Mouse (Mus musculus) erythroblast, embryonic 14.5 days (primary cell): Measurements from ENCODE around the gene Pknox2.

Experiments
- GATA1 ChIP-seq: IDR thresholded peaks from 2 replicates; pipeline ENCODE4 v1.6.1; 2012; ENCODE audit warnings: low read length, inconsistent platforms, mixed read lengths
- TAL1 ChIP-seq: IDR thresholded peaks from 3 replicates; pipeline ENCODE4 v1.6.1; 2012; ENCODE audit warnings: low read length, inconsistent platforms, mixed read lengths

DNA sequence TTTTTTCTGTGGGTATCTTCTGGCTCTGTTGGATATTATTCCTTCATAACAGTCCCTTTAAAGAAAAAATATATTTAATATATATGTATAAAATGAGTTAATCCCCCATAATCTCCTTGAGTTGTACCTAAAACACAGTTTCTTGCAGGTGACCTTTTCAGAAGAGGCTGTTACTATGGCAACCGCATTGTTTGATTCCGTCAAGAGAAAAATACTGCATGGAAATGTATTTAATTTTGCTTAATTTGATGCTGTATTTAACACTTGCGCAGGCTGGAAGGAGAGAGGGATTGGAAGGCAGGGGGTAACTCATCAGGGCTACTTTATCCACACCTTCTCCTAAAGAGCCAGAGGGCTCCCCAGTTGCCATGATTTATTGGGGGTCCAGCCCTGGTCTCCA lies 108.3 kb downstream of the Pknox2 start:
- TF ChIP-seq TAL1 (no peak), GATA1 (no peak)
